Mouse (Mus musculus) retina, adult 2 months (tissue): ENCODE measurements around the gene Dynlt1c.
A peak's percentile ranks its signal among the peaks of the same experiment; 100 is the strongest.
"Not testable (repeated sequence)": the region's sequence is repeated elsewhere in the genome, so short reads cannot be mapped to it uniquely, and the experiment has no call there.

Experiments used
- DNase-seq: peaks from one replicate; pipeline ENCODE4 v3.0.0-alpha.2; 2012; ENCODE audit warnings: low read depth, low spot score

Gene Dynlt1c

GRCm38 (mm10) chr17:6601204-6601911 lies at the start of gene Dynlt1c:
Dynlt1c (plus strand) TSS chr17:6601671.
- DNase-seq, result peak; percentile 48

- DNase-seq, result not testable (repeated sequence)
Measured at GRCm38 (mm10) chr17:6553798-6554197, 47.7 kb upstream of the Dynlt1c start.

GRCm38 (mm10) chr17:6554243-6554642 lies 47.2 kb upstream of the Dynlt1c start:
- DNase-seq, result not testable (repeated sequence)

GRCm38 (mm10) chr17:6559447-6560133 lies 41.9 kb upstream of the Dynlt1c start:
- not testable (repeated sequence) for DNase-seq

GRCm38 (mm10) chr17:6564866-6565265 lies 36.6 kb upstream of the Dynlt1c start:
- DNase-seq, result not testable (repeated sequence)

- DNase-seq, result not testable (repeated sequence)
Measured at GRCm38 (mm10) chr17:6567908-6568307, 33.6 kb upstream of the Dynlt1c start.

GRCm38 (mm10) chr17:6571296-6571695 lies 30.2 kb upstream of the Dynlt1c start:
- not testable (repeated sequence) for DNase-seq

GRCm38 (mm10) chr17:6572202-6572601 lies 29.3 kb upstream of the Dynlt1c start:
- DNase-seq, result not testable (repeated sequence)

GRCm38 (mm10) chr17:6575376-6575775 lies 26.1 kb upstream of the Dynlt1c start:
- not testable (repeated sequence) for DNase-seq

GRCm38 (mm10) chr17:6588672-6589071 lies 12.8 kb upstream of the Dynlt1c start:
- not testable (repeated sequence) for DNase-seq

GRCm38 (mm10) chr17:6592109-6592508 lies 9.4 kb upstream of the Dynlt1c start:
- not testable (repeated sequence) for DNase-seq

GRCm38 (mm10) chr17:6593896-6594295 lies 7.6 kb upstream of the Dynlt1c start:
- DNase-seq, result not testable (repeated sequence)

- DNase-seq, result not testable (repeated sequence)
Measured at GRCm38 (mm10) chr17:6595776-6596497, 5.5 kb upstream of the Dynlt1c start.

- DNase-seq, result not testable (repeated sequence)
Measured at GRCm38 (mm10) chr17:6598356-6598755, 3.1 kb upstream of the Dynlt1c start.

- not testable (repeated sequence) for DNase-seq
Measured at GRCm38 (mm10) chr17:6600216-6600911, 1.1 kb upstream of the Dynlt1c start.

GRCm38 (mm10) chr17:6602205-6602604 lies 734 bp downstream of the Dynlt1c start:
- DNase-seq, result not testable (repeated sequence)

GRCm38 (mm10) chr17:6605347-6605746 lies 3.9 kb downstream of the Dynlt1c start:
- DNase-seq, result not testable (repeated sequence)

- DNase-seq, result not testable (repeated sequence)
Measured at GRCm38 (mm10) chr17:6613524-6613923, 12.1 kb downstream of the Dynlt1c start.

GRCm38 (mm10) chr17:6614316-6614715 lies 12.8 kb downstream of the Dynlt1c start:
- DNase-seq, result not testable (repeated sequence)

GRCm38 (mm10) chr17:6616731-6617130 lies 15.3 kb downstream of the Dynlt1c start:
- DNase-seq, result not testable (repeated sequence)

- not testable (repeated sequence) for DNase-seq
Measured at GRCm38 (mm10) chr17:6617689-6618400, 16.4 kb downstream of the Dynlt1c start.
